Mouse (Mus musculus): Measurements from ENCODE around the gene Atrip. TPM values are rescaled to one million over a fixed set of nuclear protein-coding genes. Genes with fewer than 3 reads are reported as not detected.

Gene Atrip
- total and polyA plus RNA-seq, 2 experiments from 2014 or later = 32.2 to 52.3 TPM

DNA sequence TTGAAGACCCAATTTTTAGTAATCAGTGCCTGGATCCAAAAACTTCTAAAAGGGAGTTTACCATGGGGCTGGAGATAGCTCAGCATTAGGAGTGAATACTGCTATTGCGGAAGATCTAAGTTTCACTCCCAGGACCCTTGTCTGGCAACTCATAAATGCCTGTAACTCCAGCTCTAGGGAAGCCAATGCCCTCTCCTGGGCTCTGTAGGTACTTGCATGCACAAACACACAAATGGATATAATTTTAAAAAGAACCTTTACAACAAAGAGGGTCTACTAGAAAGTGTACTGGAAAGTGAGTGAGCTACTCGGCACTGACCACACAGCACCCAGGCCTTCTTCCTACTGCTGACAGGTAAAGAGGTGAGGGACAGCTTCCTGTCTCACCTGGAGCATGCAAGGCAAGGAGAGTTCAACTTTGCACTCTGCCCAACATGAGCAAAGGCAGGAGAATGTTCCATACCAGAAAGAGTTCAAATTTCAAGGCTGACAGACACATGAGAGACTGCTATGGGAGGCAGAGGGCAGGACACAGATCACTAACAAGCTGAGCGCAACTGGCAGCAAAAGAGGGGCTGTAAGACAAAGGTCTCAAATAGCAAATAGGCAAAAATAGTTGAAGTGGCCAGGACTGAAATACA, 5.7 kb downstream of the Atrip start:
- no peaks in the 10 kb centered on the region for H3K27me3 ChIP-seq (ENCODE audit: insufficient read depth, low read length)
- H3K4me3 ChIP-seq (ENCODE audit: low read length) = no peak overlapping the region
- peak; percentile 40 for TF ChIP-seq CTCF (IDR thresholded peaks at IDR 0.05; ENCODE audit: low read depth)
- no peaks in the 10 kb centered on the region for H3K9me3 ChIP-seq (ENCODE audit: low read length)
- DNase-seq (ENCODE audit: low spot score) = peak; percentile 23
- H3K9ac ChIP-seq (replicated peaks; ENCODE audit: low read length) = no peak overlapping the region
- no peak for ATAC-seq
- H3K27ac ChIP-seq = no peak overlapping the region
- peaks cover 57% of the 10 kb centered on the region for H3K36me3 ChIP-seq (ENCODE audit: insufficient read depth, low read length)
- H3K4me2 ChIP-seq (ENCODE audit: low read depth, low read length) = no peak overlapping the region
- WGBS = 86% methylated on average over 3 of the region's 3 CpGs
- peaks cover 7% of the 10 kb centered on the region for H3K4me1 ChIP-seq (ENCODE audit: insufficient read depth, low read length)

DNA sequence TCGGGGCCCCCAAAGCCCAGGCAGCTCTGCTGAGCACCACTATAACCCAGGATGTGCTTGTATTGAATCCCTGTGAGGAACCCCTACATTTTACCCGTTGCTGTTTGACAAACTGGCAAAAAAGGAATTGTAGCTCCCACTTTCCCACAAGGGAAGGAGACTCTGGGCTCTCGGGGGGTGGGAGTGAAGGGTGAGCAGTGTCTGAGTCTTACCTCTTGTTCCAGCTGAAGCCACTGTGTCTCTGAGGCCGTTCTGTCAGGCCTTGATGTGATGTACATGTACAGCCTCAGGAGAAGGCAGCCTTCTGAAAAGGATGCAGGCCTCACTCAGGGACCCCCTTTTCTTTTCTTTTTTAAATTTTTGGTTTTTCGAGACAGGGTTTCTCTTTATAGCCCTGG, 13.0 kb downstream of the Atrip start:
- Histone ChIP-seq H3K4me3 (ENCODE audit: low read length) (no peak overlapping the region), H3K9me3 (ENCODE audit: low read length) (no peaks in the 10 kb centered on the region), H3K4me2 (ENCODE audit: low read depth, low read length) (no peak overlapping the region), H3K27ac (no peak overlapping the region), H3K9ac (replicated peaks; ENCODE audit: low read length) (no peak overlapping the region), H3K36me3 (ENCODE audit: insufficient read depth, low read length) (peaks cover 57% of the 10 kb centered on the region), H3K27me3 (ENCODE audit: insufficient read depth, low read length) (no peaks in the 10 kb centered on the region), H3K4me1 (ENCODE audit: insufficient read depth, low read length) (peaks cover 8% of the 10 kb centered on the region; the same call in 1 of the 2 replicates)
- no peak for ATAC-seq
- DNase-seq (ENCODE audit: low spot score) = no peak
- TF ChIP-seq CTCF (IDR thresholded peaks at IDR 0.05; ENCODE audit: low read depth) = no peak
- WGBS = 91% methylated on average over 5 of the region's 5 CpGs

DNA sequence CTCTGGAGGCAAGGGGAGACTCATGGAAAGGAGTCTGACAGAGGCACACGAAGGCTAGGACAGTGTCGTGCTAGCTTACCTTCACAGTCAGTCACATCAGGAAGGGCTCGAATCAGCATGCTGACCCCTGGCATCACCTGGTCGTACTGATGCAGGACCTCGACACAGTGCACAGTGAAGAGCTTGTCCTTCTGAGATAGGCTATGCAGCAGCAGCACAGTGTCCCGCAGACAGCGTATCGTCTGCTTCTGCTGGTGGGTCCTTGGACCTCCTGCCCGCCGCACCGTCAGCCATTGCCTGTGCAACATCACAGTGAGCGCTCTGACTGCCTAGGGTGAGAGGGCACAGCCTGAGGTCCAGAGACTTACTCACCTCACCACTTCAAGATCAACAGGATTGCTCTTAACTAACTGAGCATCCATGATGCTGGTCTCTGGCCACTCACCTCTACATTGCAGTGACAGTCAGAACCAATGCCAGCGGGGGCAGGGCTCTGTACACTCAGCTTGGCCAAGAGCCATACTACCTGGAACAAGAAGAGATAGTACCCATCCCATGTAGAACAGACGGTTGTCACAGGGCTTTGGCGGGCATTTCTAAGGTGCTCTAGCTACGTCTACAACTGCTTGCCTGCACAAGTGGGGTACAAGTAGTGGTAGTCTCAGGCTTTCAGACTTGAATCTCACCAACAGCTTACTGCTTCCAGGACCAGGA, 13.6 kb downstream of the Atrip start:
- H3K27me3 ChIP-seq (ENCODE audit: insufficient read depth, low read length) = no peaks in the 10 kb centered on the region
- no peak overlapping the region for H3K4me2 ChIP-seq (ENCODE audit: low read depth, low read length)
- H3K4me3 ChIP-seq (ENCODE audit: low read length) = no peak overlapping the region
- 89% methylated on average over 16 of the region's 16 CpGs for WGBS
- 0 out of 2 replicates have a peak, but pooled peaks have one; percentile 4 for ATAC-seq
- no peaks in the 10 kb centered on the region for H3K9me3 ChIP-seq (ENCODE audit: low read length)
- peaks cover 11% of the 10 kb centered on the region for H3K4me1 ChIP-seq (ENCODE audit: insufficient read depth, low read length)
- H3K36me3 ChIP-seq (ENCODE audit: insufficient read depth, low read length) = peaks cover 52% of the 10 kb centered on the region
- TF ChIP-seq CTCF (IDR thresholded peaks at IDR 0.05; ENCODE audit: low read depth) = no peak
- peak overlapping the region; percentile 83; the same call in 1 of the 2 replicates for H3K27ac ChIP-seq
- no peak for DNase-seq (ENCODE audit: low spot score)
- no peak overlapping the region for H3K9ac ChIP-seq (replicated peaks; ENCODE audit: low read length)

DNA sequence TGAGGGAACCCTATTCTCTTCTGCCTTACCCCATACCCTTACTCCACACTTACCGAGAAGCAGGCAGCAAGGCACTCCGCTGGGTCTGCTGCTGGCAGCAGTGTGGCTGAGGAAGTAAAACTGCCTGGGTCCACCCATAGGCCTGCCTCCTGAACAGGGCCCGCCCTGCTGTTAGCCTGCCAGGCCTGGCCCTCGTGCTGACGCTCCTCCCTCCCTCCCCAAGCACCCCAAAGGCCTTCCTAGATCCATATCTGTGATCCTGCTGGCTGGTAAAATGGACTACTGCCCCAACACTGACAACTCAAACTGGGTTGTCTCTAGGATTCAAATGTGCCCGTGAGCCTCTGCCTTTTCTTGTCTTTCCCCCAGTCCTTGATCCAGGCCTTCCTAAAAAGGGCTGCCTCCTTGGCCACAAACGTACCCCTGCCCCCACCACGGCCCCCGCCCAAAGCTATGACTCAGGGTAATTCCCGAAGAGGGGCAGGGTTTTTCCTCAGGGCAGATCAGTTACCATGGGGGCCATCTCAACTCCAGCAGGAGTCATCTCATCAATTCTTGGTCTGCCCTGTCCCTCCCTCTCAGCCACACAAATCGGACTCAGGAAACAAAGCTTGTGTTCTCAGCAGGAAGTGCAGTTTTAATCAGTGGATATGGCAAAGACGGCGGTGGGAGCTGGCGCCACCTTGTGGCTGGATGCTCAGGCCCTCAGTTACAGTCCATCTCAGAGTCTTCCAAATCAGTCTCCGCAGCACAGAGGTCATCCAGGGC, 14.6 kb downstream of the Atrip start, which contains the start of gene Trex1:
Gene Trex1, minus strand, starts transcription at position 599 of the 768 bp plus-strand sequence.
- Histone ChIP-seq H3K36me3 (ENCODE audit: insufficient read depth, low read length) (peaks cover 42% of the 10 kb centered on the region), H3K27ac (peak within 1 kb of the TSS; percentile 83), H3K4me2 (ENCODE audit: low read depth, low read length) (peak within 1 kb of the TSS; percentile 55), H3K9ac (replicated peaks; ENCODE audit: low read length) (peak within 1 kb of the TSS; percentile 46), H3K4me3 (ENCODE audit: low read length) (peak within 1 kb of the TSS; percentile 34), H3K27me3 (ENCODE audit: insufficient read depth, low read length) (no peaks in the 10 kb centered on the region), H3K4me1 (ENCODE audit: insufficient read depth, low read length) (peaks cover 16% of the 10 kb centered on the region), H3K9me3 (ENCODE audit: low read length) (no peaks in the 10 kb centered on the region)
- WGBS = 17% methylated on average over 15 of the region's 15 CpGs
- ATAC-seq = peak; percentile 80
- peak; percentile 91 for DNase-seq (ENCODE audit: low spot score)
- TF ChIP-seq CTCF (IDR thresholded peaks at IDR 0.05; ENCODE audit: low read depth) = peak; percentile 98

DNA sequence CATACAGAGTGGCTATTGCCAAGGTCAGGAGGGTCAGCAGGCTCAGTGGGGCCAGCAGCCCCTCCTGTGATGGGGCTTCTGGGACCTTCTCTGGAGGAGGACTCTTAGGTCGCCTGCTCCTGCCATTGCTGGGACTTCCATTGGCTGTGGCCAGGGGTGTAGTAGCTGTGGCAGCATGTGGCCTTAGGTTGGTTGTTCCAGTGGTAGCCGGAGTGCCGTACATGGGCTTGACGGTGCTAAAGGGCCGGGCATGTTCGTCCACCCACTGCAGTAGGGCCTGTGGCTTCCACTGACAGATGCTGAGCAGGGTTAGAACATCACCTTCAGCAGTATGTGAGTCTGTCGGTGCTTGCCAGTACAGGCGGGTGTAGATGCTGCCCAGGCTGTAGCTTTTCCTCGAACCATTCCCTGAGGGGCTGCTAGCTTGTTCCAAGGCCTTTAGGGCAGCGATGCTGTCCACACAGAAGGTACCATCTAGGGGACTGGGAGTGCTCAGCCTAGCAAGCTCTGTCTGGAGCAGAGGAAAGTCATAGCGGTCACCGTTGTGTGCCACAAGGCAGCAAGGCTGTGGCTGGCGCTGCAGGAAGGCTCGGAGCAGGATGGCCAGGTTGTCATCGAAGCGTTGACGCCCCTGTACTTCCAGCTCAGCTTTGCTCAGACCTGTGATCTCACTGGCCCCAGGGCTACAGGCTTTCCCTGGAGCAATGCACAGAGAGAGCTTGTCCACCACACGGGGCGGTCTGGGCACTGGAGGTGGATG, 15.7 kb downstream of the Atrip start:
- Histone ChIP-seq H3K36me3 (ENCODE audit: insufficient read depth, low read length) (peaks cover 30% of the 10 kb centered on the region), H3K9ac (replicated peaks; ENCODE audit: low read length) (peak overlapping the region; percentile 46; the same call in 1 of the 2 replicates), H3K9me3 (ENCODE audit: low read length) (no peaks in the 10 kb centered on the region), H3K4me2 (ENCODE audit: low read depth, low read length) (peak overlapping the region; percentile 55), H3K27me3 (ENCODE audit: insufficient read depth, low read length) (no peaks in the 10 kb centered on the region), H3K4me3 (ENCODE audit: low read length) (no peak overlapping the region), H3K27ac (peak overlapping the region; percentile 83; the same call in 1 of the 2 replicates), H3K4me1 (ENCODE audit: insufficient read depth, low read length) (peaks cover 16% of the 10 kb centered on the region)
- ATAC-seq (no peak), DNase-seq (ENCODE audit: low spot score) (no peak)
- WGBS = 94% methylated on average over 19 of the region's 19 CpGs
- no peak for TF ChIP-seq CTCF (IDR thresholded peaks at IDR 0.05; ENCODE audit: low read depth)

DNA sequence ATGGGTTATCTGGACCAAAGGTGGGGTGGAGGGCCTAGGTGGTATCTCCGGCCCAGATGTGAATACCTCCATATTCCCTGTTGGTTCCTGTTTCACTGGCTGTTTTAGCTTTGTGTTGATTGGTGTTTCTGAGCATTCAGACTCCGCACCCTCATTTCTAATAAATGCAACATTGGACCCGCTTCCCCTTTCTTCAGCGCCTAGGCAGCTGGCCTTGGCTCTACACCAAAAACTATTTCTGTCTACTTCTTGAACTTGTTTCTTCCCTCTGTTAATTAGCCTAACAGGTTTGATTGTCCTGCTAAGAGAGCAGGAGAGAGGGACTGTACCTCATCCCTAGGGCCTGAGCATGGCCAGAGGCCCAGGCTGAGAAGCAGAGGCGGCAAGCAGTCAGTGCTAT, 16.4 kb downstream of the Atrip start:
- Histone ChIP-seq H3K27me3 (ENCODE audit: insufficient read depth, low read length) (no peaks in the 10 kb centered on the region), H3K4me1 (ENCODE audit: insufficient read depth, low read length) (peaks cover 16% of the 10 kb centered on the region), H3K36me3 (ENCODE audit: insufficient read depth, low read length) (peaks cover 24% of the 10 kb centered on the region; the same call in 1 of the 2 replicates), H3K4me3 (ENCODE audit: low read length) (no peak overlapping the region), H3K4me2 (ENCODE audit: low read depth, low read length) (no peak overlapping the region), H3K9me3 (ENCODE audit: low read length) (no peaks in the 10 kb centered on the region), H3K9ac (replicated peaks; ENCODE audit: low read length) (no peak overlapping the region), H3K27ac (no peak overlapping the region)
- DNase-seq (ENCODE audit: low spot score) (no peak), ATAC-seq (no peak)
- 95% methylated on average over 5 of the region's 5 CpGs for WGBS
- no peak for TF ChIP-seq CTCF (IDR thresholded peaks at IDR 0.05; ENCODE audit: low read depth)
